Mouse (Mus musculus) gastrocnemius, adult 2 months (tissue): ENCODE measurements at regions not wholly inside any gene's neighbourhood (a gene's known extent, or its start where the extent isn't known, plus 50 kb on each side); places are given as distances from the start of the nearest gene placed in this dataset.

Experiments
- DNase-seq: peaks from one replicate; pipeline ENCODE4 v3.0.0; 2022
- H3K27ac ChIP-seq: fragments of 200-600 bp; 2 replicates; pipeline ENCODE4 v1.8.1; 2022; ENCODE audit warnings: mild to moderate bottlenecking
- H3K4me3 ChIP-seq: fragments of 200-600 bp; 2 replicates; pipeline ENCODE4 v1.8.1; 2022; ENCODE audit warnings: mild to moderate bottlenecking, moderate library complexity
- CTCF ChIP-seq: fragments of 200-600 bp; IDR thresholded peaks from 2 replicates; pipeline ENCODE4 v1.8.1; 2022; ENCODE audit warnings: antibody characterized with exemption, mild to moderate bottlenecking, moderate library complexity
- intact Hi-C: fragments of 180-260 bp; cut with DNase I; formaldehyde crosslinking; loops from one replicate; pipeline ENCODE4 v1.15.1; 2025

DNA sequence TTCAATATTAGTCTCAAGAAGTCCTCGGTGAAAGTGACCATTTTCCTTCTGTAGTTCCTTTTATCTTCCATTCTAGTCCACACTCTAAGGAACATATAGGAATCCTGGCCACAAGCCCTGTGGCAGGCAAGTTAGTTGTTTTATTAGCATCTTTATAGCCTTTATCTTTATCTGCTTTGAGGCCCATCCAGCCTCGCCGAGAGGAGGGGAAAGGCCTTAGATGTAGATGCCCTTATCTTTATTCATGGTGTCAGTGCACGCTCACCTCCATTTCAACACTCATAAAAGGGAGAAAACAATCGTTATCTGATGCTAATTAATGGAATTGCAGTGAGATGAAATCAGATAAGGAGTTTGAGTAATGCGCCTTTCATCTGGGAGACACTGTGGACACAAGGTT lies 65.1 kb downstream of the Zfand5 start:
- no peak for DNase-seq
- no peak for TF ChIP-seq CTCF
- Histone ChIP-seq H3K4me3 (no peak overlapping the region), H3K27ac (no peak overlapping the region)
- intact Hi-C loops: no loop called here

DNA sequence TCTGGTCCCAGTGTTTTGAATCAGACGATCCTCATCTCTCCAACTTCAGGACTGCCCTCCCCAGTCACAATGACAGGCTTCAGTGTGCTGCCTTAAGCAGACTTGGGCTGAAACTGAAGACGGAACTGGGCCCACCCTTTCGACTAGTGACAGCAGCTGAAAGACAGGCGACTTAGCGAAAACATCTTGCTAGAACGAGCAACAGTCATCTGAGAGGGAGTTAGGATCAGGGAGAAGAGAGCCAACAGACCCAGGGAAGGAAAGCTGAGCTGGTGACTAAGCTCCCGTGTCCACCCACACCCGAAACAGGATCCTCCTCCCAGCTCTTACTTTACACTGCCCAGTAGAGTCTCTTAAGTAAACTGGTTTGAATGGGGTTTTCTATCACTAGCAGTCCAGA lies 68.5 kb downstream of the Zfand5 start:
- Histone ChIP-seq H3K27ac (peak overlapping the region; percentile 81), H3K4me3 (peak overlapping the region; percentile 47)
- intact Hi-C loops: no loop called here
- DNase-seq: peak; percentile 74
- no peak for TF ChIP-seq CTCF
